Mouse (Mus musculus) thymus, adult 2 months (tissue): ENCODE results near the gene Sox6.

ENCODE experiments used
- CTCF ChIP-seq: fragments of 200-500 bp; IDR thresholded peaks from 2 replicates; pipeline ENCODE4 v1.5.1; 2012; ENCODE audit warnings: mild to moderate bottlenecking, control low read depth, low read length, moderate library complexity, borderline replicate concordance; ENCODE audit not compliant: control insufficient read depth, poor library complexity, insufficient read depth; ENCODE audit errors: extremely low read depth
- POLR2A ChIP-seq: fragments of 200-500 bp; IDR thresholded peaks from 2 replicates; pipeline ENCODE4 v1.6.1; 2012; ENCODE audit warnings: mild to moderate bottlenecking, low read length, control low read depth, moderate library complexity; ENCODE audit not compliant: control insufficient read depth, poor library complexity, insufficient read depth; ENCODE audit errors: extremely low read depth

- no peak for TF ChIP-seq CTCF
- no peak for TF ChIP-seq POLR2A
Observed at GRCm38 (mm10) chr7:116034282-116034758, 4.3 kb downstream of the Sox6 start.
